10 mouse cellular contexts compared by ENCODE assay signal in genomic region chr6:3764230-3764764, GRCm38 (mm10). TPM values are rescaled to one million over a fixed set of nuclear protein-coding genes. Genes with fewer than 3 reads are reported as not detected.
DNase-seq lines count a peak whose midpoint lies in the region; ATAC-seq lines count a peak whose summit lies in the region.
"Had no signal": no experiment of that assay in that cellular context is flagged by ENCODE, and none has a peak within 500 bp of the region (broad histone marks: within the 10 kb centered on the region; RNA-seq: fewer than 3 reads in every experiment).

Gene Calcr (minus strand): TSS chr6:3764714.

- H3K36me3 ChIP-seq in kidney, embryonic 14.5 days (ENCODE audit: control insufficient read depth, insufficient read depth, low read length): no peaks in the 10 kb centered on the region
- H3K36me3 ChIP-seq in forebrain, embryonic 10.5 days (replicated peaks): no peaks in the 10 kb centered on the region
- no peaks in the 10 kb centered on the region for H3K36me3 ChIP-seq in neural tube, embryonic 13.5 days

- no peak within 1 kb of the TSS for H3K27ac ChIP-seq in kidney, embryonic 14.5 days (ENCODE audit: low read depth, low read length)
- H3K27ac ChIP-seq in forebrain, embryonic 10.5 days: 0 out of 2 replicates have a peak within 1 kb of the TSS, but pooled peaks have one; percentile 44
- no peak within 1 kb of the TSS for H3K27ac ChIP-seq in neural tube, embryonic 13.5 days (replicated peaks)

- peak within 1 kb of the TSS; percentile 93 for H3K4me2 ChIP-seq in kidney, embryonic 14.5 days (replicated peaks; ENCODE audit: low read depth, low read length)
- peak within 1 kb of the TSS; percentile 93 for H3K4me2 ChIP-seq in neural tube, embryonic 13.5 days

- no peaks in the 10 kb centered on the region for H3K9me3 ChIP-seq in kidney, embryonic 14.5 days (ENCODE audit: control insufficient read depth, low read length)
- H3K9me3 ChIP-seq in forebrain, embryonic 10.5 days: no peaks in the 10 kb centered on the region
- H3K9me3 ChIP-seq in neural tube, embryonic 13.5 days: no peaks in the 10 kb centered on the region

- WGBS in kidney, embryonic 14.5 days: 3% methylated on average over 12 of the region's 12 CpGs
- WGBS in forebrain, embryonic 10.5 days: 2% methylated on average over 12 of the region's 12 CpGs
- WGBS in neural tube, embryonic 13.5 days: 4% methylated on average over 12 of the region's 12 CpGs

- peak within 1 kb of the TSS; percentile 51 for H3K4me3 ChIP-seq in kidney, embryonic 14.5 days (ENCODE audit: low read length)
- H3K4me3 ChIP-seq in forebrain, embryonic 10.5 days: peak within 1 kb of the TSS; percentile 67
- peak within 1 kb of the TSS; percentile 48 for H3K4me3 ChIP-seq in neural tube, embryonic 13.5 days

- H3K4me1 ChIP-seq in kidney, embryonic 14.5 days (ENCODE audit: control insufficient read depth, insufficient read depth, low read length): no peaks in the 10 kb centered on the region
- H3K4me1 ChIP-seq in forebrain, embryonic 10.5 days: peaks cover 15% of the 10 kb centered on the region
- peaks cover 12% of the 10 kb centered on the region for H3K4me1 ChIP-seq in neural tube, embryonic 13.5 days (replicated peaks)

- peaks cover 39% of the 10 kb centered on the region for H3K27me3 ChIP-seq in kidney, embryonic 14.5 days (ENCODE audit: control insufficient read depth, insufficient read depth, low read length)
- peaks cover 61% of the 10 kb centered on the region for H3K27me3 ChIP-seq in forebrain, embryonic 10.5 days (ENCODE audit: poor library complexity, severe bottlenecking)
- H3K27me3 ChIP-seq in neural tube, embryonic 13.5 days: peaks cover 60% of the 10 kb centered on the region

- no peak for ATAC-seq in kidney, embryonic 14.5 days (ENCODE audit: low FRiP score, low TSS enrichment)
- no peak for ATAC-seq in neural tube, embryonic 13.5 days (ENCODE audit: low read depth)
- ATAC-seq: Patski had no signal

- peak within 1 kb of the TSS; percentile 37 for H3K9ac ChIP-seq in kidney, embryonic 14.5 days (ENCODE audit: low read depth, low read length)
- peak within 1 kb of the TSS; percentile 49; the same call in 1 of the 2 replicates for H3K9ac ChIP-seq in neural tube, embryonic 13.5 days

- DNase-seq in kidney, adult 9 months: no peak
- peak; percentile 18 for DNase-seq in forebrain, embryonic 10.5 days (ENCODE audit: extremely low spot score, low spot score)
- DNase-seq in kidney, postnatal 4 days: peak; percentile 8 to 18
- DNase-seq in testis, postnatal 14 days (ENCODE audit: low spot score): no peak
- no peak for DNase-seq in urinary bladder, postnatal 25 days (ENCODE audit: low spot score)
- DNase-seq in adipocyte (ENCODE audit: low spot score): no peak
- DNase-seq: left cerebral cortex, postnatal 4 days had no signal

RNA-seq across cellular contexts. Expression of gene Calcr, which starts in this region (rescaled TPM):
- polyA plus RNA-seq in kidney, embryonic 14.5 days (2014; fragmentation: Nextera tagmentation; extraction: Ambion mirVana): 0.45 and 0.57 TPM in 2 replicates
- 0.11 and 0.20 TPM in 2 replicates for polyA plus RNA-seq in forebrain, embryonic 10.5 days (2016; fragmentation: Nextera tagmentation; extraction: Ambion mirVana)
- 0.77 and 1.0 TPM in 2 replicates for polyA plus RNA-seq in neural tube, embryonic 13.5 days (2015; fragmentation: Nextera tagmentation; extraction: Ambion mirVana)
- polyA plus RNA-seq: Patski had no signal

Comparison
In these comparisons a context has a peak if more than half of its experiments do, and no peak if none do; other contexts are left out.
1. DNase-seq: peak in kidney, postnatal 4 days (2 of 2); none in kidney, adult 9 months (single experiment), testis, postnatal 14 days (single experiment), urinary bladder, postnatal 25 days (single experiment) and adipocyte (single experiment).
2. Peak in DNase-seq, H3K4me3 ChIP-seq and H3K27ac ChIP-seq in forebrain, embryonic 10.5 days; RNA of the gene not detected or under 1 TPM.
3. Peak in every context shown above with its lines, with median percentiles within 50 percentile points of each other: H3K4me3 ChIP-seq.